Mouse (Mus musculus) limb, embryonic 14.5 days (tissue): Measurements from ENCODE around the gene Ly6g5b. TPM values are rescaled to one million over a fixed set of nuclear protein-coding genes. Genes with fewer than 3 reads are reported as not detected.

ENCODE experiments used
- ATAC-seq: fragments of 200-750 bp; cut with Nextera tagmentation; 2 replicates; pipeline ENCODE4 v1.8.0; 2017; ENCODE audit warnings: low read depth, moderate number of reproducible peaks, moderate TSS enrichment; ENCODE audit not compliant: low FRiP score
- DNase-seq: peaks from one replicate; pipeline ENCODE4 v3.0.0-alpha.2; 2015; ENCODE audit warnings: low spot score
- H3K27ac ChIP-seq: fragments of 300-500 bp; sonication (generic); replicated peaks from 2 replicates; pipeline ENCODE4 v1.5.1; 2014; ENCODE audit warnings: low read depth, mild to moderate bottlenecking, low read length, moderate library complexity, mixed read lengths
- H3K27me3 ChIP-seq: fragments of 300-500 bp; sonication (generic); 2 replicates; pipeline ENCODE4 v1.6.1; 2014; ENCODE audit warnings: low read length, mixed read lengths; ENCODE audit not compliant: control insufficient read depth, insufficient read depth
- H3K36me3 ChIP-seq: fragments of 300-500 bp; sonication (generic); 2 replicates; pipeline ENCODE4 v1.6.1; 2014; ENCODE audit warnings: mild to moderate bottlenecking, low read length, moderate library complexity, mixed read lengths; ENCODE audit not compliant: control insufficient read depth, insufficient read depth
- H3K4me1 ChIP-seq: fragments of 300-500 bp; sonication (generic); 2 replicates; pipeline ENCODE4 v1.6.1; 2014; ENCODE audit warnings: antibody characterized with exemption, low read length, mixed read lengths; ENCODE audit not compliant: control insufficient read depth, insufficient read depth
- H3K4me2 ChIP-seq: fragments of 300-500 bp; sonication (generic); replicated peaks from 2 replicates; pipeline ENCODE4 v1.6.1; 2014; ENCODE audit warnings: low read depth, mild to moderate bottlenecking, low read length, moderate library complexity; ENCODE audit not compliant: severe bottlenecking
- H3K4me3 ChIP-seq: fragments of 300-500 bp; sonication (generic); replicated peaks from 2 replicates; pipeline ENCODE4 v1.5.1; 2014; ENCODE audit warnings: low read length
- H3K9ac ChIP-seq: fragments of 300-500 bp; sonication (generic); 2 replicates; pipeline ENCODE4 v1.6.1; 2014; ENCODE audit warnings: mild to moderate bottlenecking, low read depth, low read length, moderate library complexity; ENCODE audit not compliant: severe bottlenecking
- H3K9me3 ChIP-seq: fragments of 300-500 bp; sonication (generic); 2 replicates; pipeline ENCODE4 v1.6.1; 2016; ENCODE audit warnings: low read length; ENCODE audit not compliant: control insufficient read depth
- POLR2A ChIP-seq: fragments of 200-500 bp; IDR thresholded peaks from 2 replicates; pipeline ENCODE4 v1.8.0; 2012; ENCODE audit warnings: inconsistent platforms, mild to moderate bottlenecking, moderate library complexity, borderline replicate concordance; ENCODE audit not compliant: insufficient read depth, insufficient read length; ENCODE audit errors: extremely low read depth
- WGBS: fragments of 180-500 bp; shearing (Covaris S2); extraction: QIAGEN DNeasy Blood & Tissue Kit; methylation state at CpG from one replicate; pipeline ENCODE4 v1.1.7; 2014; 5-methylcytosine and 5-hydroxymethylcytosine counted together
- polyA plus RNA-seq, 2 experiments: library from polyadenylated mRNA; depleted of rRNA in 1 of 2; stranded (reverse) in 1 of 2; unstranded in 1 of 2; fragments of >200 nt; fragmentation: Nextera tagmentation in 1 of 2; extraction: Ambion mirVana in 1 of 2; gene quantifications; 2 replicates each; pipeline versions ENCODE4 v1.2.1 to v1.2.3; 2012 to 2014

Ly6g5b gene
- polyA plus RNA-seq, 2 experiments: 0.59 to 2.1 TPM

GRCm38 (mm10) chr17:35131500-35132173 lies 16.4 kb upstream of the Ly6g5b start, which contains the start of gene Apom:
TSS of gene Apom (minus strand) at chr17:35132050.
- Histone ChIP-seq H3K4me2 (no peak within 1 kb of the TSS), H3K9ac (no peak within 1 kb of the TSS)

GRCm38 (mm10) chr17:35131038-35131437 lies 15.8 kb upstream of the Ly6g5b start:
- H3K4me3 ChIP-seq: no peak overlapping the region
- TF ChIP-seq POLR2A: no peak
- no peak overlapping the region for H3K4me2 ChIP-seq
- H3K4me1 ChIP-seq: peaks cover 11% of the 10 kb centered on the region
- WGBS: 86% methylated on average over 8 of the region's 8 CpGs
- no peak overlapping the region for H3K9ac ChIP-seq
- no peaks in the 10 kb centered on the region for H3K27me3 ChIP-seq
- H3K9me3 ChIP-seq: no peaks in the 10 kb centered on the region
- peaks cover 16% of the 10 kb centered on the region for H3K36me3 ChIP-seq
- ATAC-seq (no peak), DNase-seq (no peak)
- H3K27ac ChIP-seq: no peak overlapping the region

More at GRCm38 (mm10) chr17:35131500-35132173, 16.4 kb upstream of the Ly6g5b start, which contains the start of gene Apom:
- Histone ChIP-seq H3K27ac (no peak within 1 kb of the TSS), H3K4me1 (peaks cover 11% of the 10 kb centered on the region), H3K9me3 (no peaks in the 10 kb centered on the region), H3K27me3 (no peaks in the 10 kb centered on the region), H3K4me3 (no peak within 1 kb of the TSS), H3K36me3 (peaks cover 16% of the 10 kb centered on the region)
- TF ChIP-seq POLR2A: no peak
- WGBS: 84% methylated on average over 15 of the region's 15 CpGs
- DNase-seq (no peak), ATAC-seq (no peak)

GRCm38 (mm10) chr17:35128996-35129395 lies 13.8 kb upstream of the Ly6g5b start:
- Histone ChIP-seq H3K27ac (no peak overlapping the region), H3K27me3 (no peaks in the 10 kb centered on the region), H3K9ac (no peak overlapping the region), H3K4me1 (peaks cover 16% of the 10 kb centered on the region), H3K4me2 (no peak overlapping the region), H3K9me3 (no peaks in the 10 kb centered on the region), H3K4me3 (no peak overlapping the region), H3K36me3 (peaks cover 20% of the 10 kb centered on the region)
- no peak for TF ChIP-seq POLR2A
- DNase-seq (no peak), ATAC-seq (no peak)
- 65% methylated on average over 11 of the region's 11 CpGs for WGBS

- WGBS: 69% methylated on average over 13 of the region's 13 CpGs
Observed at GRCm38 (mm10) chr17:35127017-35127416, 11.8 kb upstream of the Ly6g5b start.

GRCm38 (mm10) chr17:35126206-35126611 lies 11.0 kb upstream of the Ly6g5b start, which contains the start of gene D17H6S53E:
TSS of gene D17H6S53E (plus strand) at chr17:35126373.
- TF ChIP-seq POLR2A: peak; percentile 62; the same call in 1 of the 2 replicates
- H3K4me2 ChIP-seq: peak within 1 kb of the TSS; percentile 84
- DNase-seq: peak; percentile 66
- H3K4me3 ChIP-seq: peak within 1 kb of the TSS; percentile 62
- H3K27me3 ChIP-seq: no peaks in the 10 kb centered on the region
- H3K36me3 ChIP-seq: peaks cover 25% of the 10 kb centered on the region
- peak; percentile 60 for ATAC-seq
- peak within 1 kb of the TSS; percentile 77 for H3K9ac ChIP-seq
- H3K4me1 ChIP-seq: peaks cover 16% of the 10 kb centered on the region
- WGBS: under 1% methylated on average over 24 of the region's 36 CpGs
- H3K27ac ChIP-seq: peak within 1 kb of the TSS; percentile 74
- H3K9me3 ChIP-seq: no peaks in the 10 kb centered on the region

More at GRCm38 (mm10) chr17:35127017-35127416, 11.8 kb upstream of the Ly6g5b start:
- Histone ChIP-seq H3K4me2 (peak overlapping the region; percentile 84), H3K4me1 (peaks cover 16% of the 10 kb centered on the region), H3K9me3 (no peaks in the 10 kb centered on the region), H3K36me3 (peaks cover 25% of the 10 kb centered on the region), H3K4me3 (peak overlapping the region; percentile 62), H3K27me3 (no peaks in the 10 kb centered on the region), H3K9ac (peak overlapping the region; percentile 77), H3K27ac (no peak overlapping the region)
- DNase-seq: no peak
- TF ChIP-seq POLR2A: no peak
- ATAC-seq: no peak
